Mouse (Mus musculus): Measurements from ENCODE around the gene Mtor. TPM values are rescaled to one million over a fixed set of nuclear protein-coding genes. Genes with fewer than 3 reads are reported as not detected.
A peak's percentile ranks its signal among the peaks of the same experiment; 100 is the strongest.

The Mtor gene
- polyA plus RNA-seq, 1 experiment = 39.8 TPM

DNA sequence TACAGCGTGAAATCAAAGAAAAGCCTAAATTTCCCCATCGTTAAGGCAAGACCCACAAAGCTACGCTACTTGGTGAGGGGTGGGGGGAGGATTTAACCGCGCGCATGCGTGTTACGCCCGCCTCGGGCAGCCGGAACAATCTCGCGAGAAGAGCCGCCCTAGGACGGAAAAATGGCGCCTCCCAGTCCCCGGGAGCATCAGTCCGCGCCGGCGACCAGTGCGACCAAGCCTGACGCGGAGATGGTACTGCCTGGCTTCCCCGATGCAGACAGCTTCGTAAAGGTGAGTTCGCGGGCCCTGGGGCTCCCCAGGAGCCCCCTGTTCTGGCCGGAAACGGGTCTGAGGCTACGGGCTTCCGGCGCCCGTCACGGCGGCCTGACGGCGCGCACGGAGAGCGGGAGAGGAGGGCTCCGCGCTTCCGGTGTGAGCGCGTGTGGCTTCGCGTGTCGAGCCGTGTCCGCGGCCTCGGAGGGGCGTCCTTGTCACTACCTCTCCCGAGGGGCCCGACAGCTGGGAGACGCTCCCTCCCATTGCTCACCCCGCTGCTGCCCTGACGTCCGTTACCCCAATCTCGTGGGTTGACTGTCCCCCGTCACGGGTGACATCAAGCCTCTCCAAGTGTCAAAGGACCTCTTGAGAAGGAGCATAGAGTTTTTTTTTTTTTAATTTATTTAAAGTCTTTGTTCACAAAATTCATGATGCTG is 110.0 kb downstream of the Mtor start, which contains the start of gene Exosc10:
Gene Exosc10, plus strand, starts transcription at position 133 of the 704 bp plus-strand sequence.
- H3K4me3 ChIP-seq (ENCODE audit: insufficient read depth, low read depth, low read length) = peak within 1 kb of the TSS; percentile 89
- peak within 1 kb of the TSS; percentile 72 for H3K27ac ChIP-seq (ENCODE audit: insufficient read depth, low read depth, low read length)
- peaks cover 2% of the 10 kb centered on the region; the same call in 1 of the 2 replicates for H3K36me3 ChIP-seq (ENCODE audit: control insufficient read depth, insufficient read depth, low read length)
- H3K4me1 ChIP-seq (ENCODE audit: control insufficient read depth, insufficient read depth, low read length) = peaks cover 2% of the 10 kb centered on the region; the same call in 1 of the 2 replicates
- DNase-seq = peak; percentile 90
- WGBS = under 1% methylated on average over 63 of the region's 63 CpGs
- TF ChIP-seq POLR2A (IDR thresholded peaks at IDR 0.05; ENCODE audit: low read depth, low read length) (no peak), CTCF (conservative IDR thresholded peaks at IDR 0.05; ENCODE audit: insufficient read depth, insufficient read length, low read depth, low read length) (no peak)
- H3K27me3 ChIP-seq (replicated peaks; ENCODE audit: control insufficient read depth, insufficient read depth, low read length) = no peaks in the 10 kb centered on the region

DNA sequence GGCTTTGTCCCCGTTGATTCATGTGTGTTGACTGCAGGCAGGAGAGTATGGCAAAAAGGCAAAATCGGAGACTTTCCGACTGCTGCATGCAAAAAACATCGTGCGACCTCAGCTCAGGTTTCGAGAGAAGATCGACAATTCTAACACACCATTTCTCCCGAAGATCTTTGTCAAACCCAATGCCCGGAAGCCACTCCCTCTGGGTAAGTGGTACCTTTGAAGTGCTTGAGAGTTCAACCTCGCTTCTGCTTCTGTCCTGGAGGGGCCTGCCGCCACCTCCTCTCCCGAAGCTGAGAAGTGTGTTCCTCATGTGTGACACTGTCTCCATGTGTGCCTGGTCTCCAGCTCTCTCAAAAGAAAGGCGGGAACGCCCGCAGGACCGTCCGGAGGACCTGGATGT is 114.3 kb downstream of the Mtor start:
- Histone ChIP-seq H3K4me3 (ENCODE audit: insufficient read depth, low read depth, low read length) (no peak overlapping the region), H3K36me3 (ENCODE audit: control insufficient read depth, insufficient read depth, low read length) (peaks cover 2% of the 10 kb centered on the region), H3K4me1 (ENCODE audit: control insufficient read depth, insufficient read depth, low read length) (peaks cover 2% of the 10 kb centered on the region; the same call in 1 of the 2 replicates), H3K27ac (ENCODE audit: insufficient read depth, low read depth, low read length) (no peak overlapping the region), H3K27me3 (replicated peaks; ENCODE audit: control insufficient read depth, insufficient read depth, low read length) (no peaks in the 10 kb centered on the region)
- 92% methylated on average over 17 of the region's 17 CpGs for WGBS
- no peak for DNase-seq
- no peak for TF ChIP-seq CTCF (conservative IDR thresholded peaks at IDR 0.05; ENCODE audit: insufficient read depth, insufficient read length, low read depth, low read length)
- TF ChIP-seq POLR2A (IDR thresholded peaks at IDR 0.05; ENCODE audit: low read depth, low read length) = no peak

- Histone ChIP-seq H3K36me3 (ENCODE audit: control insufficient read depth, insufficient read depth, low read length) (peaks cover 2% of the 10 kb centered on the region), H3K27ac (ENCODE audit: insufficient read depth, low read depth, low read length) (no peak overlapping the region), H3K27me3 (replicated peaks; ENCODE audit: control insufficient read depth, insufficient read depth, low read length) (no peaks in the 10 kb centered on the region), H3K4me3 (ENCODE audit: insufficient read depth, low read depth, low read length) (no peak overlapping the region), H3K4me1 (ENCODE audit: control insufficient read depth, insufficient read depth, low read length) (peaks cover 2% of the 10 kb centered on the region; the same call in 1 of the 2 replicates)
- TF ChIP-seq POLR2A (IDR thresholded peaks at IDR 0.05; ENCODE audit: low read depth, low read length) = no peak
- no peak for TF ChIP-seq CTCF (conservative IDR thresholded peaks at IDR 0.05; ENCODE audit: insufficient read depth, insufficient read length, low read depth, low read length)
- WGBS = 88% methylated on average over 12 of the region's 12 CpGs
- no peak for DNase-seq
Observed at GRCm38 (mm10) chr4:148563595-148563994, 115.2 kb downstream of the Mtor start.

GRCm38 (mm10) chr4:148570138-148570537 is 121.7 kb downstream of the Mtor start:
- Histone ChIP-seq H3K4me1 (ENCODE audit: control insufficient read depth, insufficient read depth, low read length) (no peaks in the 10 kb centered on the region), H3K4me3 (ENCODE audit: insufficient read depth, low read depth, low read length) (no peak overlapping the region), H3K27ac (ENCODE audit: insufficient read depth, low read depth, low read length) (no peak overlapping the region), H3K27me3 (replicated peaks; ENCODE audit: control insufficient read depth, insufficient read depth, low read length) (no peaks in the 10 kb centered on the region), H3K36me3 (ENCODE audit: control insufficient read depth, insufficient read depth, low read length) (peaks cover 2% of the 10 kb centered on the region)
- TF ChIP-seq POLR2A (IDR thresholded peaks at IDR 0.05; ENCODE audit: low read depth, low read length) (no peak), CTCF (conservative IDR thresholded peaks at IDR 0.05; ENCODE audit: insufficient read depth, insufficient read length, low read depth, low read length) (no peak)
- 77% methylated on average over 10 of the region's 10 CpGs for WGBS
- DNase-seq = no peak

GRCm38 (mm10) chr4:148570693-148571295 is 122.4 kb downstream of the Mtor start:
- Histone ChIP-seq H3K4me3 (ENCODE audit: insufficient read depth, low read depth, low read length) (no peak overlapping the region), H3K27me3 (replicated peaks; ENCODE audit: control insufficient read depth, insufficient read depth, low read length) (no peaks in the 10 kb centered on the region), H3K4me1 (ENCODE audit: control insufficient read depth, insufficient read depth, low read length) (no peaks in the 10 kb centered on the region), H3K27ac (ENCODE audit: insufficient read depth, low read depth, low read length) (no peak overlapping the region), H3K36me3 (ENCODE audit: control insufficient read depth, insufficient read depth, low read length) (peaks cover 2% of the 10 kb centered on the region)
- DNase-seq = no peak
- WGBS = 93% methylated on average over 9 of the region's 9 CpGs
- TF ChIP-seq CTCF (conservative IDR thresholded peaks at IDR 0.05; ENCODE audit: insufficient read depth, insufficient read length, low read depth, low read length) = no peak
- TF ChIP-seq POLR2A (IDR thresholded peaks at IDR 0.05; ENCODE audit: low read depth, low read length) = no peak

DNA sequence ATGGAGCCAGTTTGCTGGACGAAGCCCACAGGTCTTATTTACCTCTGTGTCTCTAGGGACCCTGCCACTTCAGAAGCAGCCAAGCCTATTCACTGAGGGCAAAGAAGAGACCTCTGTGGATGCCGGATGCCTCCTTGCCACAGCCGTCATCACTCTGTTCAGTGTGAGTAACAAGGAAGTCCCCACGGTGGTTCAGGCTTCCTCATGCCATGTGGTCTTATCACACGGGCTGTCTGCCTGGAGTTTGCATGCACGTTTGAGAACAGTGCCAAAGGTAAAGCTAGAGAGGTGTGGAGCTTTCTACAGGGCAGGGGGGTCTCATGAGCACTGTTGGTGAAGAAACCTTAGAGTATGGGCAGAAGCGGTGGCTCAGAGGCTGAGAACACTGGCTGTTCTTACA is 124.8 kb downstream of the Mtor start:
- 91% methylated on average over 7 of the region's 7 CpGs for WGBS
- no peak for TF ChIP-seq CTCF (conservative IDR thresholded peaks at IDR 0.05; ENCODE audit: insufficient read depth, insufficient read length, low read depth, low read length)
- no peak for TF ChIP-seq POLR2A (IDR thresholded peaks at IDR 0.05; ENCODE audit: low read depth, low read length)
- DNase-seq = no peak
- no peaks in the 10 kb centered on the region; the same call in none of the 2 replicates for H3K36me3 ChIP-seq (ENCODE audit: control insufficient read depth, insufficient read depth, low read length)
- H3K4me1 ChIP-seq (ENCODE audit: control insufficient read depth, insufficient read depth, low read length) = no peaks in the 10 kb centered on the region
- H3K4me3 ChIP-seq (ENCODE audit: insufficient read depth, low read depth, low read length) = no peak overlapping the region
- no peaks in the 10 kb centered on the region for H3K27me3 ChIP-seq (replicated peaks; ENCODE audit: control insufficient read depth, insufficient read depth, low read length)
- H3K27ac ChIP-seq (ENCODE audit: insufficient read depth, low read depth, low read length) = no peak overlapping the region

DNA sequence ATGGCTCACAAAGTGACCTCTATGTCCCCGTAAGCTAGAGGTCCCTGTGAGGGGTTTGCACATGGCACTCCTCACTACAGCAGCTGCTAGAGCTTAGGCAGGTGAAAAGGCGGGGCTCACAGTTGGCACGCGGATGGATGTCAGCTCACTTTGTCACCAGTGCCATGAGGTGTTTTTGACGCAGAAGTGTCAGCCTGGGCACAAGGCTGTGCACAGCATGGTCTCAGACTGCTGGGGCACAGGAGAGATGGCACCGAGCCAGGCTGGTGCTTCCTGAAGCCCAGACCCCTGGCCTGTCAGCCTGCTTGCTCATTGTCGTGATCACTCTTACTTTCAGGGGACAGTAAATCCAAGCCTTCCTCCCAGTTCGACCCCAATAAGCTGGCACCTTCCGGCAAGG is 132.4 kb downstream of the Mtor start:
- Histone ChIP-seq H3K27ac (ENCODE audit: insufficient read depth, low read depth, low read length) (no peak overlapping the region), H3K27me3 (replicated peaks; ENCODE audit: control insufficient read depth, insufficient read depth, low read length) (no peaks in the 10 kb centered on the region), H3K4me1 (ENCODE audit: control insufficient read depth, insufficient read depth, low read length) (no peaks in the 10 kb centered on the region), H3K36me3 (ENCODE audit: control insufficient read depth, insufficient read depth, low read length) (no peaks in the 10 kb centered on the region), H3K4me3 (ENCODE audit: insufficient read depth, low read depth, low read length) (no peak overlapping the region)
- TF ChIP-seq POLR2A (IDR thresholded peaks at IDR 0.05; ENCODE audit: low read depth, low read length) = no peak
- no peak for TF ChIP-seq CTCF (conservative IDR thresholded peaks at IDR 0.05; ENCODE audit: insufficient read depth, insufficient read length, low read depth, low read length)
- no peak for DNase-seq
- WGBS = 88% methylated on average over 9 of the region's 9 CpGs

Measured in kidney, adult 2 months (tissue).